Mouse (Mus musculus) small intestine, adult 2 months (tissue): ENCODE measurements around the gene Rpl10-ps3. TPM values are rescaled to one million over a fixed set of nuclear protein-coding genes. Genes with fewer than 3 reads are reported as not detected.

ENCODE experiments used
- H3K27ac ChIP-seq: fragments of 200-500 bp; 2 replicates; pipeline ENCODE4 v1.5.1; 2012; ENCODE audit warnings: low read depth, low read length, control low read depth, inconsistent platforms; ENCODE audit not compliant: insufficient read depth
- H3K27me3 ChIP-seq: fragments of 200-500 bp; 2 replicates; pipeline ENCODE4 v1.6.1; 2012; ENCODE audit warnings: mild to moderate bottlenecking, moderate library complexity, low read length, inconsistent platforms; ENCODE audit not compliant: control insufficient read depth, insufficient read depth
- H3K36me3 ChIP-seq: fragments of 200-500 bp; 2 replicates; pipeline ENCODE4 v1.6.1; 2012; ENCODE audit warnings: mild to moderate bottlenecking, low read length, control low read depth, inconsistent platforms; ENCODE audit not compliant: control insufficient read depth, insufficient read depth
- H3K4me1 ChIP-seq: fragments of 200-500 bp; 2 replicates; pipeline ENCODE4 v1.6.1; 2012; ENCODE audit warnings: low read length, inconsistent platforms, mixed read lengths; ENCODE audit not compliant: control insufficient read depth, insufficient read depth, insufficient read length
- H3K4me3 ChIP-seq: fragments of 200-500 bp; 2 replicates; pipeline ENCODE4 v1.5.1; 2012; ENCODE audit warnings: low read depth, mild to moderate bottlenecking, control low read depth, inconsistent platforms, low read length, moderate library complexity
- CTCF ChIP-seq: fragments of 200-500 bp; IDR thresholded peaks from 2 replicates; pipeline ENCODE4 v1.5.1; 2012; ENCODE audit warnings: low read depth, mild to moderate bottlenecking, control low read depth, inconsistent platforms, low read length, moderate library complexity, mixed read lengths; ENCODE audit not compliant: insufficient replicate concordance, insufficient read length; ENCODE audit errors: extremely low read depth
- POLR2A ChIP-seq: fragments of 200-500 bp; IDR thresholded peaks from 2 replicates; pipeline ENCODE4 v1.6.1; 2012; ENCODE audit warnings: low read depth, mild to moderate bottlenecking, control low read depth, inconsistent platforms, low read length, moderate library complexity
- WGBS: fragments of 180-500 bp; shearing (Covaris S2); methylation state at CpG from one replicate; pipeline ENCODE4 v1.1.7; 2018; 5-methylcytosine and 5-hydroxymethylcytosine counted together
- polyA plus RNA-seq: library from polyadenylated mRNA; depleted of rRNA; stranded (reverse); fragments of >200 nt; gene quantifications from 2 replicates; pipeline ENCODE4 v1.2.3, GENCODE M21; 2012

Gene Rpl10-ps3
- polyA plus RNA-seq, 1 experiment, result 4.6 TPM

DNA sequence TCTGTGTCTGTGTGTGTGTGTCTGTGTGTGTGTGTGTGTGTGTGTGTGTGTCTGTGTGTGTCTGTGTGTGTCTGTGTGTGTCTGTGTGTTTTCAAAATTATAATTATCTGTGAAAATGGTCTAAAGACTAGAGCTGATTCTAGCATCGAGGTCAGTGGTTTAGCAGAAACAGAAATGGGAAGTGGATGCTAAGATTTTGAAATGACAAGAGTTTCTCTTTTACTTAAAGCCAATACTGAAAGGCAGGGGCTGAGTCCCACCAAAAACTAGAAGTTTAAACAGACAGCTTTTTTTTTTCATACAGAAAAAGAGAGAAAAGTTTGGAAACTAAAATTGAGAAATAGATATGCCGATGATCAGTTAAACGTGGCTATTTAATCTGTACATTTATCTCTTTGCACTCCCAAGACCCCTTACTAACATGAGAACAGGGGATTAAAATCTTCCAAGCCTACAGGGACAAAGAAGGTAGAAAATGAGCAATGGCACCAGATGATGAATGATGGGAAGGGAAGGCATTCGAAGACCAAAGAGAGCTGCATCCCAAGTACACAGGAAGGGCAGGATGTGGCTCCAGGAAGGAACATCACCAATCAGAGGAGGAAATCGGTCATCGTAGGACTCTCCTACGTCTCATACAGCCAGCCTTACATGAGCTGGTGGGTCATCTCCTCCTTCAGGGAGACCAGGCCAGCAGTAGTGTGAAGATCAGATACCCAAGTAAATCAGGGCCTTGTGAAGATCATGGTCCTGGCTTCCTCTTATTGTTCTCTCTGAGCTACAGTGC is 9.0 kb downstream of the Rpl10-ps3 start:
- H3K4me1 ChIP-seq, result no peaks in the 10 kb centered on the region; the same call in 1 of the 2 replicates
- no peaks in the 10 kb centered on the region for H3K36me3 ChIP-seq
- 72% methylated on average over 7 of the region's 7 CpGs for WGBS
- TF ChIP-seq POLR2A, result no peak
- no peak for TF ChIP-seq CTCF
- no peak overlapping the region for H3K4me3 ChIP-seq
- H3K27ac ChIP-seq, result no peak overlapping the region
- H3K27me3 ChIP-seq, result no peaks in the 10 kb centered on the region

DNA sequence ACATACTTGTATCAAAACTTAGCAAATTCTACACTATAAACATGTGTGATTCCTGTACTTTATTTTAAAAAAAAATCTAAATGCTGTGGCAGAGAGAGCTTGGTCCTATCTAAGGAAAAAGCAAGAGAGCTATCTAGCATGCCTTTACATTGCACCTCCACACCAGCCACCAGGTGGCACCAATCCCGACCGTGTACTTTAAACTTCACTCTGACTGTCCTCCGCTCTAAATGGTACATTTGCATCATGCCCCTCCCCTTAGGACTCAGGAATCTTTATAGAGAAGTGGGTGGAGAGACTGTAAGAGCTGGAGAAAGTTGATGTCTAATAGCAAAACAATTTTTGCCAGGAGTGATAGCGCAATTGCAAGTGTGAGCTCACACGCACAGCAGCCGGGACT is 11.4 kb downstream of the Rpl10-ps3 start:
- Histone ChIP-seq H3K27me3 (no peaks in the 10 kb centered on the region), H3K4me1 (no peaks in the 10 kb centered on the region; the same call in 1 of the 2 replicates), H3K36me3 (no peaks in the 10 kb centered on the region), H3K27ac (no peak overlapping the region), H3K4me3 (no peak overlapping the region)
- 25% methylated on average over 6 of the region's 6 CpGs for WGBS
- TF ChIP-seq POLR2A (no peak), CTCF (peak; percentile 75; the same call in 1 of the 2 replicates)

DNA sequence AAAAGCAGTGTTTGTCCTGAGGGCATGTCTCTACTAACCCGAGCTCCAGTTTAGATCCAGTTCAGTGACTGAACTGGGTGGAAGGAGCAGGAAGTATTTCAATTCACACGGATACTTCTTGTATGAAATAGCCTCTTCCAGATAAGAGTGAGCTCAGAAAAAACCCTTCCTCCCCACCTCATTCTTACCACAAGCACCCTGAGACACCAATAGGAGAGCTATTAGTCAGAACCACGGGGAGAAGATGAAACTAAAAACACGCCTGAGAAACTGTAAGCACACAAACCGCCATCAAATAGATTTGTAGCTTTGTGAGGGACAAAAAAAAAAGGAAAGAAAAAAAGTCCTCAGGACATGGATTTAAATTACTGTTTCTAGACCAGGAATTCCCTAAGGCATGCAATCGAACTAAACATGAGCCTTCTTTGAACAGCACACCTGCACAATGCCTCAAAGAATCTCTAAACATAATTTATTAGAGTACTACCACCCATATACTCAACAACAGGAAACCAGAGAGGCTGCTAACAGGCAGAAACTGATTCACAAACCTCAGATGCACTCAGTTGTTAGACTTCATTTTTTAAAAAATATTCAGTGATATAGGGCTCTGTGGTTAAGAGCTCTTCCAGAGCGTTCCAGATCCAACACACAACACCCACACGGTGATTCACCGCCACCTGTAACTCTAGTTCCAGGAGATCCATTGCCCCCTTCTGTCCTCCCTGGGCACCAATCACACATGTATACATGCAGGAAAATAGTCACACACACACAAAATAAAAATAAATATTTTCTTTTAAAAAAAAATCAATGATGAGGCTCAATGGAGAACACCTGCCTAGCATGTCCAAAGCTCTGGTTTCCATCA is 20.2 kb downstream of the Rpl10-ps3 start:
- Histone ChIP-seq H3K4me3 (no peak overlapping the region), H3K27ac (no peak overlapping the region), H3K4me1 (no peaks in the 10 kb centered on the region), H3K36me3 (no peaks in the 10 kb centered on the region), H3K27me3 (no peaks in the 10 kb centered on the region)
- 69% methylated on average over 9 of the region's 9 CpGs for WGBS
- TF ChIP-seq POLR2A, result no peak

DNA sequence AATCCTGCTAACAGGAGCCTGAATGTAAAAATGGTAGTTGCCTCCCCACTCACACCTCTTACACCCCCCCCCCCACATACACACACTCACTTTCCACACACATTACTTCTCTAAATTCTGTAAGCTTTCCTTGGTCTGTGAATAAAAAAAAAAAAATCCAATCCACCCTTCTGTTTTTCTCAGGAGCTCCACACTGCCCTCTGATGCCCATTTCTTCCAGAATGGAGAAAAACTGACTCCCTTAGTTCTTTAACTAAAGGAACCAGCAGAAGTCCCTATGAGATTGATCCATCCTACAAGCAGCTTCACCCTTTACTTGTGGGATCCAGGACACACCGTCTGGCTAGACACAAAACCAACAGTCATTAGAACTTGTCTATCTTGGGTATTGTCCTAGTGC is 24.0 kb downstream of the Rpl10-ps3 start:
- no peaks in the 10 kb centered on the region for H3K4me1 ChIP-seq
- no peak overlapping the region for H3K4me3 ChIP-seq
- WGBS, result 61% methylated on average over 1 of the region's 1 CpGs
- TF ChIP-seq POLR2A (no peak), CTCF (no peak)
- no peak overlapping the region for H3K27ac ChIP-seq
- no peaks in the 10 kb centered on the region for H3K36me3 ChIP-seq
- H3K27me3 ChIP-seq, result no peaks in the 10 kb centered on the region

DNA sequence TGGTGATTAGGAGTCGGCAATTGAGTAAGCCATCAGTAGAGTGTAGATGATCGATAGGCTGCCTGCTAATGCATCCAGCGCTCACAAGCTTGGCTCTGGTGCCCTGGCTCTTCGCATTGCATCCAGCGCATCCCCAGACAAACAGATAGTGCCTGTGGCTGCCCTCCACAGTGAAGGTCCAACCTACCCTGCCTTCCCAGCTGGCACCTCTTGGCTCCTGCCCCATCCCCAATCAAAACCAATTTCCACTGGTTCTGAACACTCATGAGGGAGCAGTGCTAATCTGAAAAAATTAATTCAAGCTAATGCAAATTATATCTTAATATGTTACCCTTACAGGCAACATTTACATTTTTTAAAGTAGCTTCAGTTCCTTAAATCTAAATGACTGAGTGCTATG is 25.3 kb downstream of the Rpl10-ps3 start:
- Histone ChIP-seq H3K27me3 (no peaks in the 10 kb centered on the region), H3K27ac (no peak overlapping the region)
- WGBS, result 93% methylated on average over 5 of the region's 5 CpGs

DNA sequence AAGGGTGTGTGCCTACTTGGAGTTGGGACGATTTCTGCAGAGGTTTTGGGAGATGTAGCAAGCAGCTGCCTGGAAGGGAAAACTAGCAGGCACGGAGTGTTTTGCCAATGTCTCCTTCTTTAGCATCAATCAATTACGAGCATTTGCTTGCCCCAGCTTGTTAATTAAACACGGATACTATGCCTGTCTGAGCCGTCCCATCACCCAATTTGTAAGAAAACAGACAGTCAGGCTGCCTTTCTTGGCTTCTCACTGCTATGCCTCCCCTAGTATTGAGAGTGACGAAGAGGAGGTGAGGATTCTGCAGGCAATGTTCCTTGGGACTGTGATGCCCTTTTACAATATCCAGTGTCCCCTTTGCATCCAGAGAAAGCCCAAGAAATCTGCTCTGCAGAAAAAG is 27.5 kb downstream of the Rpl10-ps3 start:
- WGBS, result 77% methylated on average over 6 of the region's 6 CpGs
- H3K36me3 ChIP-seq, result no peaks in the 10 kb centered on the region
- H3K4me3 ChIP-seq, result no peak overlapping the region
- H3K4me1 ChIP-seq, result no peaks in the 10 kb centered on the region
- no peak overlapping the region for H3K27ac ChIP-seq
- no peak for TF ChIP-seq POLR2A
- no peak for TF ChIP-seq CTCF
- H3K27me3 ChIP-seq, result no peaks in the 10 kb centered on the region

More for the DNA sequence above, 25.3 kb downstream of the Rpl10-ps3 start:
- H3K4me3 ChIP-seq, result no peak overlapping the region
- no peaks in the 10 kb centered on the region for H3K36me3 ChIP-seq
- TF ChIP-seq CTCF (no peak), POLR2A (no peak)
- no peaks in the 10 kb centered on the region for H3K4me1 ChIP-seq

DNA sequence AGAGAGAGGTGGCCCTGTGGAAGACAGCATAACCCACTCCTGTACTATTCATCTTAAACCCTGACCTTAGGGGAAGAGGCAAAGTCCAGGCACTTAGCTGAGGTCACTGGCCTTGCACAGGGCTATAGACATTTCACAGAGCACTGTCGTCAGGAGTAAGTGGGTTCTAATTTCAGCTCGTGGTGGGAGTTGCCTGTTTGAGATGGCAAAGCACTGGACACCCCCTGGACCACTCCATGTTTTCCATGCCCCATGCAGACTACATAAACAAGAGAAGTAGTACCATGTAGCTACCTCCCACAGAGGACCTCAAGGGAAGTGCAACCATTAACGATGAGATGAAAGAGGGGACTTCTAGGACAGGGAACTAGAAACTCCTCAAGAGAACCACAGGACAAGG is 29.1 kb downstream of the Rpl10-ps3 start:
- H3K27me3 ChIP-seq, result no peaks in the 10 kb centered on the region
- H3K36me3 ChIP-seq, result no peaks in the 10 kb centered on the region
- no peak overlapping the region for H3K4me3 ChIP-seq
- TF ChIP-seq CTCF (no peak), POLR2A (no peak)
- H3K27ac ChIP-seq, result no peak overlapping the region
- no peaks in the 10 kb centered on the region for H3K4me1 ChIP-seq
- 53% methylated on average over 3 of the region's 3 CpGs for WGBS
